Mouse (Mus musculus): ENCODE measurements around the gene Dnajb12.

- TF ChIP-seq CTCF (conservative IDR thresholded peaks at IDR 0.05; ENCODE audit: low read length) (no peak), POU5F1 (IDR thresholded peaks at IDR 0.05; ENCODE audit: borderline replicate concordance, low read length) (no peak), NANOG (IDR thresholded peaks at IDR 0.05; ENCODE audit: borderline replicate concordance, low read length) (no peak)
Measured at GRCm38 (mm10) chr10:59909357-59909847, 30.0 kb downstream of the Dnajb12 start.
